In the genomic region with DNA sequence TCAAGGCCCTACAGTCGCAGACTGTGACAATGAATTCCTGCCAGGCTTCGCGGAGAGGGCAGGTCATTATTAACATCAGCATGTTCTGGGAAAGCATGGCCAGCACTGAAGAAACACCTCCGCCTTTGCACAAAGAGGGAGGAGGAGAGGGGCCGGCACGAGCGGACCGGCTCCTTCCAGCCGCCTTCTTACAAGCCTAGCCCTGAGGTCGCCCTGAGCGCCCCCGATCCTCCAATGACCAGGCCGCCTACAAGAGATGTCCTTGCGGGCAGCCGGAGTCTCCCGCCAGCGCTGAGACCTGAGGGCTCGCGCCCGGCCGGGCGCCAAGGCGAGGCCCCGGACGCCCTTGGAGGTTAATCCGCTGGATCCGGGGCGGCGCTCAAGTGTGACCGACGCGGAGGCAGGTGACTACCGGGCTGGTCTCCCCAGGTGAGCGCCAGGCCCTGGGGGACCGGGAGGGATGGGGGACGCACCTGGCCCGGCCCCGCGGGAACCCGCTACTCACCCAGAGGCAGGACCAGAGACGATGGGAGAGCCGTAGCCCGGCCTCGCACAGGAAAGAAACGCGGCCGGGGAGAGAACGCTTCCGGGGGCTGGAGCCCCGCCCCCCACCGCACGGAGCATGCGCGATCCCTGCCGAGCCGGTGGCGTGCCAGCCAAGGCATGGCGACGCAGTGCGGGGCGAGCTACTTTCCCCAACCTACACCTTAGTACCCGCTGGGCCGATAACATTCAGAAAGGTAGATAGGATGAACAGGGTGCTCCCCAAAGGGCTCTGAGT, we compare ENCODE assay signal across 7 mouse cellular contexts. TPM values are rescaled to one million over a fixed set of nuclear protein-coding genes. Genes with fewer than 3 reads are reported as not detected.
DNase-seq lines count a peak whose midpoint lies in the region; ATAC-seq and TF ChIP-seq lines count a peak whose summit lies in the region.

No protein-coding gene starts in this region.

- H3K4me3 ChIP-seq in intestine, postnatal 0 days (ENCODE audit: low read depth, low read length), result peak overlapping the region; percentile 61
- peak overlapping the region; percentile 90 for H3K4me3 ChIP-seq in midbrain, embryonic 12.5 days
- peak overlapping the region; percentile 93 for H3K4me3 ChIP-seq in small intestine, adult 2 months (ENCODE audit: low read depth, low read length)

- peak; percentile 95 for ATAC-seq in intestine, postnatal 0 days
- peak; percentile 97 for ATAC-seq in midbrain, embryonic 12.5 days (ENCODE audit: low FRiP score, low read depth)

- under 1% methylated on average over 62 of the region's 63 CpGs for WGBS in intestine, postnatal 0 days
- under 1% methylated on average over 63 of the region's 63 CpGs for WGBS in midbrain, embryonic 12.5 days
- under 1% methylated on average over 63 of the region's 63 CpGs for WGBS in small intestine, adult 2 months

- no peaks in the 10 kb centered on the region for H3K9me3 ChIP-seq in intestine, postnatal 0 days (ENCODE audit: control insufficient read depth)
- no peaks in the 10 kb centered on the region for H3K9me3 ChIP-seq in midbrain, embryonic 12.5 days

- peak overlapping the region; percentile 89 for H3K27ac ChIP-seq in intestine, postnatal 0 days (ENCODE audit: low read depth, low read length)
- H3K27ac ChIP-seq in midbrain, embryonic 12.5 days (replicated peaks), result peak overlapping the region; percentile 94
- peak overlapping the region; percentile 89 for H3K27ac ChIP-seq in small intestine, adult 2 months (ENCODE audit: insufficient read depth, low read depth, low read length)

- peak overlapping the region; percentile 75 for H3K4me2 ChIP-seq in intestine, postnatal 0 days (replicated peaks; ENCODE audit: low read depth)
- peak overlapping the region; percentile 83 for H3K4me2 ChIP-seq in midbrain, embryonic 12.5 days (replicated peaks)

- DNase-seq in adrenal gland, adult 2 months, result peak; percentile 96
- peak; percentile 76 for DNase-seq in embryo, embryonic 11.5 days (ENCODE audit: low read depth, low spot score)
- DNase-seq in gastrocnemius, postnatal 4 days (ENCODE audit: low spot score in 2 of 2), result peak; percentile 90 to 91
- peak; percentile 93 for DNase-seq in left cerebral cortex, postnatal 4 days

- no peaks in the 10 kb centered on the region for H3K27me3 ChIP-seq in intestine, postnatal 0 days (replicated peaks; ENCODE audit: control insufficient read depth, insufficient read depth, low read length)
- H3K27me3 ChIP-seq in midbrain, embryonic 12.5 days, result no peaks in the 10 kb centered on the region
- no peaks in the 10 kb centered on the region for H3K27me3 ChIP-seq in small intestine, adult 2 months (ENCODE audit: control insufficient read depth, insufficient read depth, low read length)

- peak overlapping the region; percentile 71 for H3K9ac ChIP-seq in intestine, postnatal 0 days (ENCODE audit: low read depth, low read length)
- H3K9ac ChIP-seq in midbrain, embryonic 12.5 days (replicated peaks), result peak overlapping the region; percentile 88

- peaks cover 3% of the 10 kb centered on the region; the same call in 1 of the 2 replicates for H3K4me1 ChIP-seq in intestine, postnatal 0 days (replicated peaks; ENCODE audit: control insufficient read depth, insufficient read depth, low read length)
- peaks cover 16% of the 10 kb centered on the region for H3K4me1 ChIP-seq in midbrain, embryonic 12.5 days
- H3K4me1 ChIP-seq in small intestine, adult 2 months (ENCODE audit: control insufficient read depth, insufficient read depth, insufficient read length, low read length), result no peaks in the 10 kb centered on the region; the same call in 1 of the 2 replicates

- peak; percentile 79 for TF ChIP-seq POLR2A in small intestine, adult 2 months (IDR thresholded peaks at IDR 0.05; ENCODE audit: low read depth, low read length)

- TF ChIP-seq CTCF in intestine, postnatal 0 days (IDR thresholded peaks at IDR 0.05; ENCODE audit: low read depth), result no peak
- no peak for TF ChIP-seq CTCF in small intestine, adult 2 months (IDR thresholded peaks at IDR 0.05; ENCODE audit: extremely low read depth, insufficient read length, insufficient replicate concordance, low read depth, low read length)

- no peaks in the 10 kb centered on the region for H3K36me3 ChIP-seq in intestine, postnatal 0 days (ENCODE audit: control insufficient read depth, insufficient read depth)
- H3K36me3 ChIP-seq in midbrain, embryonic 12.5 days, result no peaks in the 10 kb centered on the region
- no peaks in the 10 kb centered on the region for H3K36me3 ChIP-seq in small intestine, adult 2 months (ENCODE audit: control insufficient read depth, insufficient read depth, low read length)

- intact Hi-C loops in left cerebral cortex, postnatal 4 days (cut with DNase I), result no loop called here

RNA-seq across cellular contexts. Expression of a gene that starts 27.6 kb away (rescaled TPM):
- 10 to 100 TPM; 79.1 to 86.3 TPM for total RNA-seq in adrenal gland, adult 2 months (2021)
- 1.6 and 2.0 TPM in 2 replicates for polyA plus RNA-seq in adrenal gland, adult 2 months (2012; rRNA removed)
- 10 to 100 TPM; 40.5 to 44.7 TPM for total RNA-seq in gastrocnemius, postnatal 4 days (2021)
- 48.5 and 49.6 TPM in 2 replicates for polyA plus RNA-seq in intestine, postnatal 0 days (2015; fragmentation: Nextera tagmentation; extraction: Ambion mirVana)
- 100 to 1,000 TPM; 101 to 104 TPM for total RNA-seq in left cerebral cortex, postnatal 4 days (2021)
- polyA plus RNA-seq in midbrain, embryonic 12.5 days (2016; fragmentation: Nextera tagmentation; extraction: Ambion mirVana), result 99.3 and 102 TPM in 2 replicates
- 1.0 and 1.5 TPM in 2 replicates for polyA plus RNA-seq in small intestine, adult 2 months (2012; rRNA removed)

RNA-seq across cellular contexts. Expression of a gene that starts 45.3 kb away (rescaled TPM):
- total RNA-seq in adrenal gland, adult 2 months (2021), result 10 to 100 TPM; 71.3 to 76.2 TPM
- polyA plus RNA-seq in adrenal gland, adult 2 months (2012; rRNA removed), result 25.5 and 38.3 TPM in 2 replicates
- 10 to 100 TPM; 41.7 to 48.4 TPM for total RNA-seq in gastrocnemius, postnatal 4 days (2021)
- 13.2 and 16.1 TPM in 2 replicates for polyA plus RNA-seq in intestine, postnatal 0 days (2015; fragmentation: Nextera tagmentation; extraction: Ambion mirVana)
- total RNA-seq in left cerebral cortex, postnatal 4 days (2021), result 100 to 1,000 TPM; 144 to 149 TPM
- 13.7 and 17.0 TPM in 2 replicates for polyA plus RNA-seq in midbrain, embryonic 12.5 days (2016; fragmentation: Nextera tagmentation; extraction: Ambion mirVana)
- polyA plus RNA-seq in small intestine, adult 2 months (2012; rRNA removed), result 9.9 and 17.7 TPM in 2 replicates

Comparison
In these comparisons a context has a peak if more than half of its experiments do, and no peak if none do; other contexts are left out.
1. Peak in every context shown above with its lines: DNase-seq, ATAC-seq, H3K4me3 ChIP-seq and H3K27ac ChIP-seq.
2. RNA of a gene that starts 27.6 kb away (polyA plus RNA-seq): 99.3 to 102 TPM in midbrain, embryonic 12.5 days and 48.5 to 49.6 TPM in intestine, postnatal 0 days; 1.6 to 2.0 TPM in adrenal gland, adult 2 months and 1.0 to 1.5 TPM in small intestine, adult 2 months; every median in the first group is over 10 times any median in the second.